Mouse (Mus musculus): ENCODE results near the gene Pcsk4.
A peak's percentile ranks its signal among the peaks of the same experiment; 100 is the strongest.

Gene Pcsk4

GRCm38 (mm10) chr10:80329273-80330081 is at the start of gene Pcsk4, which contains the start of gene Reep6:
Gene Pcsk4, minus strand, starts transcription at chr10:80329498.
Gene Reep6, plus strand, starts transcription at chr10:80329953.
- DNase-seq (ENCODE audit: low spot score in 2 of 2): peak; percentile 96

- DNase-seq (ENCODE audit: low spot score in 2 of 2): no peak
Measured at GRCm38 (mm10) chr10:80377716-80378115, 48.4 kb upstream of the Pcsk4 start.

- DNase-seq (ENCODE audit: low spot score in 2 of 2): peak; percentile 77 to 88
Measured at GRCm38 (mm10) chr10:80376160-80376559, 46.9 kb upstream of the Pcsk4 start.

- peak; percentile 69 to 77 for DNase-seq (ENCODE audit: low spot score in 2 of 2)
Measured at GRCm38 (mm10) chr10:80374063-80374462, 44.8 kb upstream of the Pcsk4 start.

GRCm38 (mm10) chr10:80372706-80373105 is 43.4 kb upstream of the Pcsk4 start:
- DNase-seq (ENCODE audit: low spot score in 2 of 2): no peak

GRCm38 (mm10) chr10:80371983-80372382 is 42.7 kb upstream of the Pcsk4 start:
- no peak for DNase-seq (ENCODE audit: low spot score in 2 of 2)

GRCm38 (mm10) chr10:80371411-80371966 is 42.2 kb upstream of the Pcsk4 start:
- DNase-seq (ENCODE audit: low spot score in 2 of 2): no peak

- DNase-seq (ENCODE audit: low spot score in 2 of 2): no peak
Measured at GRCm38 (mm10) chr10:80369995-80370747, 40.9 kb upstream of the Pcsk4 start.

GRCm38 (mm10) chr10:80368392-80368791 is 39.1 kb upstream of the Pcsk4 start:
- DNase-seq (ENCODE audit: low spot score in 2 of 2): no peak

- no peak for DNase-seq (ENCODE audit: low spot score in 2 of 2)
Measured at GRCm38 (mm10) chr10:80367954-80368353, 38.7 kb upstream of the Pcsk4 start.

- no peak for DNase-seq (ENCODE audit: low spot score in 2 of 2)
Measured at GRCm38 (mm10) chr10:80365736-80366135, 36.4 kb upstream of the Pcsk4 start.

- no peak for DNase-seq (ENCODE audit: low spot score in 2 of 2)
Measured at GRCm38 (mm10) chr10:80363734-80364133, 34.4 kb upstream of the Pcsk4 start.

GRCm38 (mm10) chr10:80357994-80358639 is 28.8 kb upstream of the Pcsk4 start:
- peak; percentile 37 to 55 for DNase-seq (ENCODE audit: low spot score in 2 of 2)

- no peak for DNase-seq (ENCODE audit: low spot score in 2 of 2)
Measured at GRCm38 (mm10) chr10:80357336-80357735, 28.0 kb upstream of the Pcsk4 start.

- no peak for DNase-seq (ENCODE audit: low spot score in 2 of 2)
Measured at GRCm38 (mm10) chr10:80356737-80357136, 27.4 kb upstream of the Pcsk4 start.

- DNase-seq (ENCODE audit: low spot score in 2 of 2): no peak
Measured at GRCm38 (mm10) chr10:80356001-80356682, 26.8 kb upstream of the Pcsk4 start, which contains the start of gene Plk5. Gene Plk5, plus strand, starts transcription at chr10:80356459.

- DNase-seq (ENCODE audit: low spot score in 2 of 2): no peak
Measured at GRCm38 (mm10) chr10:80355431-80355830, 26.1 kb upstream of the Pcsk4 start.

- DNase-seq (ENCODE audit: low spot score in 2 of 2): no peak
Measured at GRCm38 (mm10) chr10:80352727-80353126, 23.4 kb upstream of the Pcsk4 start.

GRCm38 (mm10) chr10:80351896-80352295 is 22.6 kb upstream of the Pcsk4 start:
- DNase-seq (ENCODE audit: low spot score in 2 of 2): no peak

GRCm38 (mm10) chr10:80350292-80350691 is 21.0 kb upstream of the Pcsk4 start:
- peak; percentile 84 to 86 for DNase-seq (ENCODE audit: low spot score in 2 of 2)

- DNase-seq (ENCODE audit: low spot score in 2 of 2): no peak
Measured at GRCm38 (mm10) chr10:80348981-80349380, 19.7 kb upstream of the Pcsk4 start.
